Mouse (Mus musculus) inflammation-experienced regulatory T-cells, adult 6 months (primary cell): ENCODE results near the gene Gm2a. TPM values are rescaled to one million over a fixed set of nuclear protein-coding genes. Genes with fewer than 3 reads are reported as not detected.

Experiments
- ATAC-seq: one replicate; pipeline ENCODE4 v1.8.0; 2017
- polyA plus RNA-seq, 3 experiments: library from polyadenylated mRNA; unstranded; fragments of 100-300 nt; shearing (Covaris generic); gene quantifications; one replicate each; pipeline ENCODE4 v1.2.1; 2017

The Gm2a gene
- polyA plus RNA-seq, 3 experiments from 2014 or later = 118 to 154 (median 154) TPM

DNA sequence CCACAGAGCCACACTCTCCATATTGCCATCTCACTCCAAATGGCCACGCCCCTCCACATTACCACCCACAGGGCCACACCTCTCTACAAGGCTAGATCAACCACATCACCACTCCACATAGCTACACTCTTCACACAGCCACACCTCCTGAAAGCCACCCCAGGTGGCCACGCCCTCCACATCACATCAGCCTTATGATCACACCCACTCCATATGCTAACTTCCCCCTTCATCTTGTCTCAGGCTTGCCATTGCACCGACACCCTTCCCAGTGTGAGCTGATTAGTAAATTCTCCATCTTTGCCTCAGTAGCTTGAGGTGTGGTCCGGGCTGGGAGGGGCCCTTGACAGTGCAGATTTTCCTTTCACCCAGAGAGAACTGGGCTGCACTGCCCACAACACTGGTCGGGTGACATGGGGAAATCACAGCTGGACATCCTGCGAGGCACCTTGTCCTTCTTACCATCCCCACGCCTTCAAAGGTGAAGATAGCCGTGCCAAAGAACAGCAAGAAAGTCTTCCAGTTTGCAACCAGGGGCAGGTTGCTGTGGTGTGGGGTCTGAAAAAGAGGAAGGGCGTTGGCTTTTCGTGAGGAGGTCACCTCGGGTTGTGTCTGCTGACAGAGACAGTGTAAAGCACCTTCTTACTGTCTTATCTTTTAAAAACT, 33.3 kb downstream of the Gm2a start:
- peak; percentile 67 for ATAC-seq

DNA sequence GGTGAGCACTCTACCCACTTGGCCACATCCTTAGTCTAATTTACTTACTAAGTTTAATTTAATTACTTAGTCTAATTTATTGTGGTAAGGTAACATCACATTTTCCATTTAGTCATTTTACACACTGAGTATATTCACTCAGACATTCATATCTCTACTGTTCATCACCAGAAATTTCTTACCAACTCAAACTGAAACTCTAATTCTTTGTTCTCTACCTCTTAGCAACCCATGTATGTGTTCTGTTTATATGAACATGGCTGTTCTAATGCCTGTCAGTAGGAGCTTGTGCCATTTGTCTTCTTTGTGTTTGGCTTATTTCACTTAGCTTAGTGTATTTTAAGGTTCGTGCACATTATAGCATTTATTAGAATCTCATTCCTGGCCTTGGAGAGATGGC, 34.0 kb downstream of the Gm2a start:
- ATAC-seq = peak; percentile 63

DNA sequence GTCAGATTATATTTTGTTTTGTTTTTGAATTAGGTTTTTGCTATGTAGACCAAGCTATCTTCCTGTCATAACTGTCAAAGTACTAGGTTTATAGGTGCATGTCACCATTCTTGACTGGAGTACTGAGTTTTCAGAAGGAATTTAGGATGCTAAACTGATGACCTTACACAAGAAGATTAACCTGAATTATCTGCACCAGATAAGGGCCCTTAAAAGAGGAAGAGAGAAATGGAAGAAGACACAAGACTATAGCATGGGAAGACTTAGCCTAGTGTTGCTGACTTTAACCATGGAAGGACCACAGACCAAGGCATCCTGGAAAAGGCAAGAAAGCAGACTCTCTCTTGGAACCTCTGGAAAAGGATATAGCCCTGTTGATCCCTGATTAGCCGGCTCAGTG, 35.3 kb downstream of the Gm2a start:
- ATAC-seq = no peak

DNA sequence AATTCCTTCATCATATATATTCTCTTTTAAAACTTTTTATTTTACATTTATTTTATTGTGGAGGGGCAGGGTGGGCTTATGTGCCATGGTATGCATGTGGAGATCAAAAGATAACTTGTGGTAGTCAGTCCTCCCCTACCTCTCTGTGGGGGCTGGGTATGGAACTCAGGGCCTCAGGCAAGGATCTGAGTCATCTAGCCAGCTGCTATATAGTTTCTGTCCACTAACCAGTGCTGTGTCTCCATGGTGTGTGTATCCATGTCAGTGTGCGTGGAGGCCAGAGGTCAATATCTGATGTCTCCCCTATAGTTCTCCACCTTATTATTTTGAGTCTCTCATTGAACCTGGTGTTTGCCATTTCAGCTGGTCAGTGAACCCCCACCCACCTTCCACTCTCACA, 36.5 kb downstream of the Gm2a start:
- no peak for ATAC-seq

DNA sequence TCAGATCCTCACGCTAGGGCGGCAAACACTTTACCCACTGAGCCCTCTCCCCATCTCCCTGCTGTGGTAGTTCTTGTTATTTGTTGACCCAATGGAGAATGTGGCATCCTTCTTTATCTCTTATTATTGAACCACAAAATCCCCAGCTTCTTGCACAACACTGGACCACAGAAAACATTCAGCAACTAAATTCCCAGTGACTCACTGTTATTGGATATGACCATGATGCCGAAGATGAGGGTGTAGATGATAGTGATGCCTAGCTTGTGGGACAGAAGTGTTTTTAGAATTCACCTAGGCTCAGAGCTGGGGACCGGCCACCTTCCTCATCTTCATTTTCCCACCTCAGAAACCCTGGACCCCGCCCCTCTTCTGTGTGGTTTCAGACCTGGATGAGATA, 37.0 kb downstream of the Gm2a start:
- no peak for ATAC-seq

DNA sequence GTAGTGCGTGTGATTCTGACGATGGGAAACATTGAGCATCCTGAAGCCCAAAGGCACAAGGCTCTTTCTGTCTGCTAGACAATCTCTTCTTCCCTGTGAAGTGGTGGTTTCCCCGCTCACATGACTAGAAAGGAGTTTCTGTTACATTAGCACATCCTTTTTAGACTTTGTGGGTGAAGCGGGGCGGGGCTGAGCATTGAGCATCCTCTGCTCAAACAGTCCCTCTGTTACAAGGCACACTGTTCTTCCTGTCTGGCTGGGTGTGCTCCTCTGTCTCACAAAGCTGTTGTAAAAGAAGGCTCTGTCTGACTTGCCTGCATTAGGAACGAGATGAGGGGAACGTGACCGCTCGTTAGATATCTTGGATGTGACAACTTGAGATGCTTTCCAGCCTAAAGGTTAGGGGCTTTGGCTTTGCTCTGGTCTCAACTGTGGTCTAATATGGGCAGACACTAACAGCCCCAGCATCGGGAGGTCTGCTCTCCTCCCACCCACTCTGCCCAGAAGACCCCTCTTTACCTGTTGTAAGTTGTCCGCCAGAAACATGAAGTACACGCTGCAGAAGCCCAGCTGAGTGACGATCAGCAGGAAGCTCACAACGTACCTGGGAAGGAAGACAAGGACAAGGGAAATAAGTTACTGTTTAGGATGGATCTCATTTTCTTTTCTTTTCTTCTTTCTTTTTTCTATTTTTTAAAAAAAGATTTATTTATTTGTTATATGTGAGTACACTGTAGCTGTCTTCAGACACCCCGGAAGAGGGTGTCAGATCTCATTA, 39.0 kb downstream of the Gm2a start:
- peak; percentile 90 for ATAC-seq

DNA sequence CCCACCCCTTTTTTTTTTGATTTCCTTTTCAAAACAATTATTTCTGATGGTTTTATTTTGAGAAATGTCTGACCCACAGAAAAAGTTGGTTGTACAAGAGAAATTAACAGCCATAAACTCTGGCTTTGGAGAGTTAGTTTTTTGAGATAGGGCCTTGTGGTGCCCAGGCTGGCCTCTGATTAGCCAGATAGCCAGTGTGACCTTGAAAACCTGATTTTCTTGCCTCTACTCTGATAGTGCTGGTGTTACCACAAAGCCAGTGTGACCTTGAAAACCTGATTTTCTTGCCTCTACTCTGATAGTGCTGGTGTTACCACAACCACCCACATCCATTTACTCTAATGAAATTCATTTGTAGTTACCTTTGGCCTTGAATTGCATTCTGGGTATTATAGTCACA, 39.7 kb downstream of the Gm2a start:
- ATAC-seq = no peak

DNA sequence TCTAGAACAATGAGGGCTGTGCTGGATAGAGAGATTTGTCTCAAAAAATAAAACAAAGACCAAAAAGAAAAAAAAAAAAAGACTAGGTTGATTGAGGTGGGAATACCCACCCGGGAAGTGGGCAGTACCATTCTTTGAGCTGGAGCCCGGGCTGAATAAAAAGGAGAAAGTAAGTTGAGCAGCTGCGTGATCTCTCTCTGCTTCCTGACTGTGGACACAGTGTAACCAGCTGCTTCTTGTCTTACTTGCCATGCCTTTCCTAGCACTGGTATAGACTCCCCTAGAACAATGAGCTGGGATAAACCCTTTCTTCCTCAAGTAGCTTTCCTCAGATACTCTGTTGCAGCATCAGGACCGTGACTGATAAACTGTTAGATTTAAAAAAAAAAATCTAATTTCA, 43.6 kb downstream of the Gm2a start:
- ATAC-seq = no peak

DNA sequence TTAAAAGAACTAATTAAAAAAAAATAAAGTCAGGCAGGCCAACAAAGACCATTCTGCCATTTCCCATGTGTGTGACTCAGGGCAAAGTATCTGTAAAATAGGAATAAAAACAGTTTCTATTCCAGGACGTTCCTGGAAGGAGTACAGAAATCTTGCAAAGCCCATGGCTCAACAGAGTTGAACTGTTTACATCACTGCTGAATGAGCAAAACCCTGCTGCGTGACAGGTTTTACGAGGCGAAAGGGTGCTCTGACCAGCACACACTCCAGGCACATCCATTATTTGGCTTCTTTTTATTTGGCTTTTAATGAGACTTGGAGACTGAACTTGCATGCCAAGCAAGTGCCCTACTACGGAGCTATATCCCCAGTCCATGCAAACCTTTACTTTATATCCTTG, 46.1 kb downstream of the Gm2a start:
- no peak for ATAC-seq

DNA sequence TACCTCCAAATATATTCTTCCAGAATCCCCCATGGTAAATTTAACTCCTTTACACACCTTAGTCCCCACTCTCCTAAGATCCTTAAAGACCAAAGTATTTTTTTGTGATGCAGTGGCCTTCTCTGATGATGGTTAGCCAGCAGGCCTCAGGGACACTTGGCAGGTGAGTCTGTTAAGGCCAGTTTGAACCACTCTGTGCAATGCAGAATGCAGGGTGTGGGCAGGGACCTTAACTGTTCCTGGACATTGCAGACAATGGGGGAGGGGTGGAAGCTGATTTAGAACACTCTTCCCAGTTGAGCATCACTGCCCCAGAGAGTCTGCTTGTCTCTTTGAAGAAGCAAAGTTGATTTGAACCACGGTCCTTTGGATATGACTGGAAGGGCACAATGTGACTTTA, 48.9 kb downstream of the Gm2a start:
- no peak for ATAC-seq

DNA sequence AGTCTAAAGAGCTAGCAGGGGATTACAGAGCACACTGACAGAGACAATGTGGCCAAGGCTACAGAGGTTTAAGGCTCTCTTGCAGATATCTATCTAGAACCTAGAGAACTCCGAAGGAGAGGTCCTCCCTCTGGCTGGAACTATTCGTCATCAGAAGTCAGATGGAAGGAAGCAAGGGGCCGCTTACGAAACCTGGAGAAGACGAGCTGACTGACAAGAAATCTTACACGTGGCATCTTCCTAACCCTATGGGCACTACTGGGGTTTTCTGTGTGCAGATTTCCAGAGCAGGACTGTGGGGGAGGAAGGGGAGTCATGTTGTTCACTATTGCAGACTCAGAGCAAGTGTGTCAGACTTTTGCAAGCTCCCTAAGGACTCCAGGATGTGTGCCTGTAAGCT, 49.5 kb downstream of the Gm2a start:
- no peak for ATAC-seq

DNA sequence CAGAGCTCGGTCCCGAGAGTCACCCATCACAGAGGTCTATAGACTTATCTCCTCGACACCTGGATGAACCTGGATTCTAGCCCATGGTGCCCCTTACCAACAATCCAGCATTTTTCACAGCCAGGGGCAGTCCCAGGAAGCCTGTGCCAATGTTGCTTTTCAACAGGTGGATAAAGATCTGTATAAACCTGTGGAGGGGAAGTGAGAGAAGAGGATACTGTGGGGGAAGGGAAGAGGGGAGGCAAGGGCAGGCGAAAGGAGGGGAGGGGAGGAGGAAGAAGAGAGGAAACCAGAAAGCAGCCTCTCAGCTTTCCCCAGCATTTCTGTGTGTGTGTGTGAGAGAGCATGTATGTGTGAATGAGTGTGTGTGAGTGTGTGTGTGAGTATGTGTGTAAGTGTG, 50.5 kb downstream of the Gm2a start:
- peak; percentile 67 for ATAC-seq

DNA sequence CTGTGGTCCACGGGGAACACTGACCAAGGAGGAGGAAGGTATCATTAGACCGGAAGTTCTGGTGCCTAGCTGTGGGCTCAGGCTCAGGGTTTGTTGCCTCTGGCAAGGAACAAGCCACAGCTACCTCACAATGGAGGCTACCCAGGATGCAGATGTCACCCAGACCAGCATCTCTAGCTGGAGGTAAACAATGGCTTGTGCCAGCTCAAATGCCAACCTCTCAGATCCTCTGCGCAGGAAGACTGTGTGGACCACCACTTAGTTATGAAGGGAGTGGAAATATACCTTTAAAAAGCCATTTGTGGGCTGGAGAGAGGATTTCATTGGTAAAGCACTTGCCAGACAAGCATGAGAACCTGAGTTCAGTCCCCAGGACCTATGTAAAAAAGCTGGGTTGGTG, 53.7 kb downstream of the Gm2a start, which contains the start of gene Slc36a3:
TSS of gene Slc36a3 (minus strand) at position 101 of the 400 bp plus-strand sequence.
- ATAC-seq = no peak

DNA sequence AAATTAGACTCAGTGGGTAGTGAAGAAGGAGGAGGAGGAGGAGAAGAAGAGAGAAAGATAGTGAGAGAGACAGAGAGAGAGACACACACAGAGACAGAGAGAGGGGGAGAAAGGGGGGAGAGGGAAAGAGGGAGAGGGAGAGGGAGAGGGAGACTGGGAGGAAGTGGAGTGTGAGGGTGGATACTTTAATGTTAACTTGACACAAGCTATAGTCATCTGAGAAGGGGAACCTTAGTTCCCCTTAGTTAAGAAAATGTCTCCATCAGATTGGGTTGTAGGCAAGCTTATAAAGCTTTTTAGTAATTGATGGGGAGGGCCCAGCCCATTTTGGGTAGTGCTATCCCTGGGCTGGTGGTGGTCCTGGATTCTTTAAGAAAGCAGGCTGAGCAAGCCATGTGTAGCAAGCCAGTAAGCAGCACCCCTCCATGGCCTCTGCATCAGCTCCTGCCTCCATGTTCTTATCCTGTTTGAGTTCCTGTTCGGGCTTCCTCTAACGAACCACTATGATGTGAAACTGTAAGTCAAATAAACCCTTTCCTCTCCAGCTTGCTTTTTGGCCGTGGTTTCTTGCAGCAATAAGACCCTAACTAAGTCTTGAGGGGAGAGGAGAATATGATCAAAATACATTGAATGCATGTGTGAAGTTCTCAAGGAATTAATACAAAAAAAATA, 56.6 kb downstream of the Gm2a start:
- ATAC-seq = no peak

DNA sequence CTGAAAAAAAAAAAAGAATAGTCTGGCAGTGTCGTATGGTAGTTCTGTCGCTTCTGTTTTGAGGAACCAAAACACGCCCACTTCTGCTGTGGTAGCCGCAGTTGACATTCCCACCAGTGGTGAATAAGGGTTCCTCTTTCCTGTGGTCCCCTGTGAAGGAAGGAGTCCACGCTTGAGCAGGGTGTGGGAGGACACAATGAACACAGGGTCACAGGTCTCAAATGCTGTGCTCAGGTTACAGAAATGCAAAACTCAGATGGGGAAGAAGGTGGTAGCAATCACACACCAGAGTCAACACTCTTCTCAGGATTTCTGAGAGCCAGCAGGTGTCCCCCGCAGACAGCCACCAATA, 57.1 kb downstream of the Gm2a start:
- no peak for ATAC-seq

DNA sequence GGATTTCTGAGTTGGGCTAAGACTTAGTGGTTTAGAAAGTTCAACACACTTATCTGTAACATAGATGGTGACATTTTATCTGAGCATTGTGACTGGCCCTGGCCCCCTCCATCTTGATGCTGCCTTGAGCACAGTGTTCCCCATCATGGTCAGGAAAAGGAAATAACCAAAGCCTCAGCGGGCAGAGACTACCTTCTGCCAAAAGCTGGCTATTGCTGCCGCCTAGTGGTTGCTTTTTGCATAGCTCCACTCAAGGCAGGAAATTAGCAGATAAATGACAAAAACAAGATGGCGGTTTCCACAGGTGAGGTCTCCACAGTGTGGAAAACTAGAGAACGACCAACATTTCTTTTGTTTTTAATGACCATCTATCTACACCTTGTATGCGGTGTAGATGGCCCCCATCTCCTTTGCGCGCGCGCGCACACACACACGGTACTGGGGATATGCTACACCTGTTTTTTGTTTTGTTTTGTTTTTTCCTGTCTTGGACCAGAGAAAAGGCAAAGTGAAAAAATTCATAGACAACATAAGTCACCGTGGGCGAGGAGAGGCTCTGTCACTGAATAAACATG, 61.0 kb downstream of the Gm2a start:
- peak; percentile 84 for ATAC-seq

Other genes starting within 250 kb of the Gm2a start
- 1 to 10 TPM; 3.4 to 6.4 (median 3.7) TPM for gene Lyrm7, start 237.2 kb upstream of the Gm2a start, polyA plus RNA-seq
- gene Hint1, start 231.7 kb upstream of the Gm2a start, polyA plus RNA-seq = 100 to 1,000 TPM; 423 to 700 (median 441) TPM
- 1 to 10 TPM in 1 of 3 experiments, under 1 TPM in 2; 0.67 to 1.6 (median 0.85) TPM for gene Gpx3, start 195.7 kb upstream of the Gm2a start, polyA plus RNA-seq
- 100 to 1,000 TPM in 2 of 3 experiments, 10 to 100 TPM in 1; 64.4 to 113 (median 110) TPM for gene Tnip1, start 135.2 kb upstream of the Gm2a start, polyA plus RNA-seq
- gene Anxa6, start 64.7 kb upstream of the Gm2a start, polyA plus RNA-seq = 100 to 1,000 TPM; 347 to 625 (median 370) TPM
- gene Ccdc69, start 20.0 kb upstream of the Gm2a start, polyA plus RNA-seq = 10 to 100 TPM; 75.5 to 92.6 (median 81.1) TPM
- gene Slc36a3, start 53.6 kb downstream of the Gm2a start, polyA plus RNA-seq = under 1 TPM; 0.31 to 0.98 (median 0.54) TPM
- gene Slc36a2, start 87.0 kb downstream of the Gm2a start, polyA plus RNA-seq = under 1 TPM in 1 of 3 experiments, not detected in 2; 0.30 TPM
- 1 to 10 TPM; 3.6 to 4.7 (median 4.6) TPM for gene Slc36a1, start 106.2 kb downstream of the Gm2a start, polyA plus RNA-seq
- gene Fat2, start 238.4 kb downstream of the Gm2a start, polyA plus RNA-seq = not detected